Mouse (Mus musculus): ENCODE results near the gene Uhrf1. TPM values are rescaled to one million over a fixed set of nuclear protein-coding genes. Genes with fewer than 3 reads are reported as not detected.

The Uhrf1 gene
- polyA plus RNA-seq, 1 experiment from 2014 or later = 54.3 TPM

DNA sequence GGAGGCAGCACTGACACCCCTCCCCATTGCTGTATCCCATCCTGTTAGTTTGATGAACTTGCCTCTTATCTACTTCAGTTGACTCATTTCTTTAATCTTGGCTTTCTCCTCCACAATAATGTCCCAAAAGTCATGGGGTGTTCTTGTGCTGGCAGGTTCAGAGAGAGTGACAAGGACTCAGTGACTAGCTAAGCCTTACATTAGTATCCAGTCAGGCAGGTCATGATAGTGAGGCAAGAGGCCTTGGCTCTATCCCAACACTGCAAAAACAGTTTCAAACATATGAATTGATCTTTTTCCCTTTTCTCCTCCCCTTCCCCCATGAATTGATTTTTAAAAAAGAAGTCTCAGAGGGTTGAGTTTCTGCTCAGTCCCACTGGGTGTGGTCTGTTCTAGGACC is 26.1 kb downstream of the Uhrf1 start:
- Histone ChIP-seq H3K4me3 (replicated peaks; ENCODE audit: low read depth, low read length) (no peak overlapping the region), H3K4me1 (replicated peaks; ENCODE audit: insufficient read depth, low read length) (peaks cover 16% of the 10 kb centered on the region), H3K9ac (ENCODE audit: low read depth, low read length) (no peak overlapping the region), H3K27ac (no peak overlapping the region), H3K27me3 (ENCODE audit: insufficient read depth, low read length) (no peaks in the 10 kb centered on the region), H3K9me3 (replicated peaks; ENCODE audit: low read length) (no peaks in the 10 kb centered on the region), H3K4me2 (ENCODE audit: low read length) (no peak overlapping the region), H3K36me3 (ENCODE audit: insufficient read depth, low read length) (no peaks in the 10 kb centered on the region)
- DNase-seq (ENCODE audit: low spot score) = no peak
- TF ChIP-seq CTCF (IDR thresholded peaks at IDR 0.05; ENCODE audit: low read depth) = no peak
- ATAC-seq (replicated peaks; ENCODE audit: low FRiP score, low read depth) = no peak

DNA sequence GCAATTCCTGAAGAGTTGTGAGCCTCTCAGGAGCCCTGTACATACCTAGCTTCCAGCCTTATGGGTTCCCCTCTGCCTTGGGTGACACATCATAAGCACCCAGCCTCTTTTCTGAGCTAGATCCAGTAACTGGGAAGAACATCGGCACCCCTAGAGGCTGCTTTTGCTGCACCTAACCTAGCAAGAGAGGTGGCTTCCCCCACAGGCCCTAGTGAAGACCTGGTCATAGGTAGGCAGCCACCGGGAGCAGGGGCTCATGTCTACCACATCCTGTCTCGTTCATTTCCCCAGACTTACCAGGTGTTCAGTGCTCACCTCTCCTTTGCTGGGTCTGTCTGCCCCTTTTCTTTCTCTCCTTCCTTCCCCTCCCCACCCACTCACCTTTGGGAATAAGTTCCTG is 27.2 kb downstream of the Uhrf1 start:
- no peak overlapping the region for H3K4me3 ChIP-seq (replicated peaks; ENCODE audit: low read depth, low read length)
- no peak overlapping the region for H3K27ac ChIP-seq
- H3K4me2 ChIP-seq (ENCODE audit: low read length) = no peak overlapping the region
- H3K27me3 ChIP-seq (ENCODE audit: insufficient read depth, low read length) = no peaks in the 10 kb centered on the region
- no peak overlapping the region for H3K9ac ChIP-seq (ENCODE audit: low read depth, low read length)
- DNase-seq (ENCODE audit: low spot score) (no peak), ATAC-seq (replicated peaks; ENCODE audit: low FRiP score, low read depth) (no peak)
- H3K36me3 ChIP-seq (ENCODE audit: insufficient read depth, low read length) = no peaks in the 10 kb centered on the region
- H3K4me1 ChIP-seq (replicated peaks; ENCODE audit: insufficient read depth, low read length) = peaks cover 16% of the 10 kb centered on the region
- no peaks in the 10 kb centered on the region for H3K9me3 ChIP-seq (replicated peaks; ENCODE audit: low read length)
- TF ChIP-seq CTCF (IDR thresholded peaks at IDR 0.05; ENCODE audit: low read depth) = peak; percentile 17; the same call in 1 of the 2 replicates
- 57% methylated on average over 3 of the region's 3 CpGs for WGBS

DNA sequence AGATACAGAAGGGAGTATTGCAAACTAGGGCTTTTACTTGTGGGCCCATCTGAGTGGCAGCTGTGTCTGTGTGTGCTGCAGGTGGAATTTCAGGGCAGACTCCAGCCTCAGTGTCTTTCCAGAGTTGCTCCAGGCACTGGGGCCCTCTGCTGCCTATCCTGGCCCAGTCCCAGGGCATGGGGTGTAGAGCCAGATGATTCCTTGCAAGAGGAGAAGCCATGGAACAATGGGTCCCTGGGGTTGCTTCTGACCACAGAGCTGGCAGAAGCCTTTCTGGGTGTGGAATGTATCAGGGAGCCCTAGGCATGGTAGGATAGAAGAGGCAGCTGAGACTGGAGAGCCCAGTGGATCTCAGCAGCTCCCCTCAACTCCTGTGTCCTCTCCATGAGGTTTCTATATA is 28.1 kb downstream of the Uhrf1 start:
- no peak overlapping the region for H3K4me2 ChIP-seq (ENCODE audit: low read length)
- H3K36me3 ChIP-seq (ENCODE audit: insufficient read depth, low read length) = no peaks in the 10 kb centered on the region
- no peak for ATAC-seq (replicated peaks; ENCODE audit: low FRiP score, low read depth)
- H3K9ac ChIP-seq (ENCODE audit: low read depth, low read length) = no peak overlapping the region
- no peaks in the 10 kb centered on the region for H3K27me3 ChIP-seq (ENCODE audit: insufficient read depth, low read length)
- H3K4me3 ChIP-seq (replicated peaks; ENCODE audit: low read depth, low read length) = no peak overlapping the region
- no peak for DNase-seq (ENCODE audit: low spot score)
- H3K4me1 ChIP-seq (replicated peaks; ENCODE audit: insufficient read depth, low read length) = peaks cover 16% of the 10 kb centered on the region
- no peak for TF ChIP-seq CTCF (IDR thresholded peaks at IDR 0.05; ENCODE audit: low read depth)
- no peaks in the 10 kb centered on the region for H3K9me3 ChIP-seq (replicated peaks; ENCODE audit: low read length)
- no peak overlapping the region for H3K27ac ChIP-seq

DNA sequence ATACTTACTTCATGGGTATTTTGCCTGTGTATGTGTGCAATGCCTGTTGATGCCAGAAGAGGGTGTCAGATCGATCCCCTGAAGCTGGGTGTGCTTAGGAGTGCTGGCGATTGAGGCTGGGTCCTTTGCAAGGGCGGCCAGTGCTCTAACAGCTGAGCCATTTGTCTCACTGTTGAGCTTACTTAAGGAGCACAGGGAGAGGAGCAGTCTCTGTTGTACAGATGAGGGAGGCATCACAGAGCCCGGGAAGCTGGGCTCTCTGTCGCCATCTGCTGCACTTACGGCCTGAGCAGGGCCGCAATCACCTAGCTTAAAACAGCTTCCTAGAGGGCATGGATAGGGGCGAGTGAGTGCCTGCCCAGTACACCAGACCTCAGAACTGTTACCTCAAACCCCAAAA is 29.9 kb downstream of the Uhrf1 start:
- Histone ChIP-seq H3K36me3 (ENCODE audit: insufficient read depth, low read length) (no peaks in the 10 kb centered on the region), H3K9ac (ENCODE audit: low read depth, low read length) (no peak overlapping the region), H3K27ac (no peak overlapping the region), H3K9me3 (replicated peaks; ENCODE audit: low read length) (no peaks in the 10 kb centered on the region), H3K4me2 (ENCODE audit: low read length) (no peak overlapping the region), H3K27me3 (ENCODE audit: insufficient read depth, low read length) (no peaks in the 10 kb centered on the region), H3K4me3 (replicated peaks; ENCODE audit: low read depth, low read length) (no peak overlapping the region), H3K4me1 (replicated peaks; ENCODE audit: insufficient read depth, low read length) (peaks cover 5% of the 10 kb centered on the region)
- ATAC-seq (replicated peaks; ENCODE audit: low FRiP score, low read depth) = no peak
- DNase-seq (ENCODE audit: low spot score) = peak; percentile 9
- peak; percentile 58 for TF ChIP-seq CTCF (IDR thresholded peaks at IDR 0.05; ENCODE audit: low read depth)
- 36% methylated on average over 8 of the region's 8 CpGs for WGBS

DNA sequence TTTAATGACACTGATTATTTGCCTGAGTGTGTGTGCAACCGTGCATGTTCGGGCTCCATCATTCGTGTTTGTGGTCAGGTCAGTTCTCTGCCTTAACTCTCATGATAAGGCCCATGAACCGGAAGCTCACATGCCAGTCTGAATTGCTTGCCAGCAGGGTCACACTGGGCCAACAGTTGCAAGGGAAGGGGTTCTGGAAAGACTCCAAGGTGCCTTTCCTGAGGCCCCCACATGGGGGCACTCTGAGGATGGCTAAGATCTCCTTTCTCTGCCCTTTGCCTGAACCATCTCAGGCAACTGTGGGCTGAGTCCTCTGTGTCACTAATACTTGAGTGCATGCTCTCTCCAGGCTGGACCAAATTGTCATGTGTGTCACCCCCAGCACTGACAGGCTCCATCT is 34.1 kb downstream of the Uhrf1 start:
- Histone ChIP-seq H3K9me3 (replicated peaks; ENCODE audit: low read length) (no peaks in the 10 kb centered on the region), H3K27me3 (ENCODE audit: insufficient read depth, low read length) (no peaks in the 10 kb centered on the region), H3K36me3 (ENCODE audit: insufficient read depth, low read length) (no peaks in the 10 kb centered on the region), H3K4me2 (ENCODE audit: low read length) (no peak overlapping the region), H3K27ac (no peak overlapping the region), H3K4me1 (replicated peaks; ENCODE audit: insufficient read depth, low read length) (no peaks in the 10 kb centered on the region; the same call in none of the 2 replicates), H3K4me3 (replicated peaks; ENCODE audit: low read depth, low read length) (no peak overlapping the region), H3K9ac (ENCODE audit: low read depth, low read length) (no peak overlapping the region)
- DNase-seq (ENCODE audit: low spot score) (peak; percentile 66), ATAC-seq (replicated peaks; ENCODE audit: low FRiP score, low read depth) (peak; percentile 13; the same call in 1 of the 2 replicates)
- 19% methylated on average over 4 of the region's 4 CpGs for WGBS
- TF ChIP-seq CTCF (IDR thresholded peaks at IDR 0.05; ENCODE audit: low read depth) = peak; percentile 69

DNA sequence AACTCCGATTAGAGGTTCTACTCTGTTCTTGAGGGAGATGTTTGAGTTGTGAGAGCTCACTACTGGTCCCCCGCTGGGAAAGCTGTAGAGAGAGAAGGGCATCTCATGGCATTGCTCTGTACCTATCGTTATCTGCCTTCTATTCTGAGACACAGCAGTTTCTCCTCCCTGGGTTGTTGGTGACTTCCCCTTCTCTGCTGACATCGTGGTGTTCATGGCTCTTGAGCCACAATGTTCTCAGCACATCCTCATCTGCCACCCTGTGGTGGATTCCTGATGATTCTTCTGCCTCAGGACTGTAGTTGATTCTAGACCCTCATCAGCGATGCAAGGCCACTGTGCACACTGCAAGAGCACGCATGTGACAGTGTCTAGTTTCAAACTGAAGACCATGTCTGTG is 34.7 kb downstream of the Uhrf1 start:
- H3K27me3 ChIP-seq (ENCODE audit: insufficient read depth, low read length) = no peaks in the 10 kb centered on the region
- no peak for TF ChIP-seq CTCF (IDR thresholded peaks at IDR 0.05; ENCODE audit: low read depth)
- H3K4me3 ChIP-seq (replicated peaks; ENCODE audit: low read depth, low read length) = no peak overlapping the region
- no peak overlapping the region for H3K27ac ChIP-seq
- H3K9ac ChIP-seq (ENCODE audit: low read depth, low read length) = no peak overlapping the region
- H3K4me2 ChIP-seq (ENCODE audit: low read length) = no peak overlapping the region
- H3K9me3 ChIP-seq (replicated peaks; ENCODE audit: low read length) = no peaks in the 10 kb centered on the region
- DNase-seq (ENCODE audit: low spot score) = no peak
- no peaks in the 10 kb centered on the region for H3K36me3 ChIP-seq (ENCODE audit: insufficient read depth, low read length)
- 92% methylated on average over 6 of the region's 6 CpGs for WGBS
- no peaks in the 10 kb centered on the region; the same call in none of the 2 replicates for H3K4me1 ChIP-seq (replicated peaks; ENCODE audit: insufficient read depth, low read length)
- no peak for ATAC-seq (replicated peaks; ENCODE audit: low FRiP score, low read depth)

DNA sequence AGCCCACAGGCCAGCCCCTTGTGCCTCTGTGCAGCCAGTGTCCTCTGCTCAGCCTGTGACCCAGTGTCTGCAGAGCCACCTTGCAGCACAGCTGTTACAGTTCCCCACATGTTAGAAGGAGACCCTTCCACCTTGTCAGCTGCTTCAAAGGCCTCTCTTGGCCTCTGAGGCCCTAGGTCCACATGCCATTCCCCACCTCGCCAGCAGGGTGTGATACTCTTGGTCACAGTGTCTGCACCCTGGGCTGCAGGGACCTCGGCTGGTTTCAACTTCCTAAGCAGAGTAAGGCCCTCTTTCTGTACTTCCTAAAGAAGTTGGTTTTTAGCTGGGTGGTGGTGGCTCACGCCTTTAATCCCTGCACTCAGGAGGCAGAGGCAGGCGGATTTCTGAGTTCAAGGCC is 35.8 kb downstream of the Uhrf1 start:
- no peak overlapping the region for H3K4me2 ChIP-seq (ENCODE audit: low read length)
- peak; percentile 61 for TF ChIP-seq CTCF (IDR thresholded peaks at IDR 0.05; ENCODE audit: low read depth)
- no peak overlapping the region for H3K9ac ChIP-seq (ENCODE audit: low read depth, low read length)
- no peak overlapping the region for H3K27ac ChIP-seq
- no peaks in the 10 kb centered on the region for H3K9me3 ChIP-seq (replicated peaks; ENCODE audit: low read length)
- no peak overlapping the region for H3K4me3 ChIP-seq (replicated peaks; ENCODE audit: low read depth, low read length)
- DNase-seq (ENCODE audit: low spot score) = peak; percentile 24
- peak; percentile 38; the same call in 1 of the 2 replicates for ATAC-seq (replicated peaks; ENCODE audit: low FRiP score, low read depth)
- H3K27me3 ChIP-seq (ENCODE audit: insufficient read depth, low read length) = no peaks in the 10 kb centered on the region
- WGBS = 59% methylated on average over 4 of the region's 4 CpGs
- H3K36me3 ChIP-seq (ENCODE audit: insufficient read depth, low read length) = no peaks in the 10 kb centered on the region
- no peaks in the 10 kb centered on the region; the same call in none of the 2 replicates for H3K4me1 ChIP-seq (replicated peaks; ENCODE audit: insufficient read depth, low read length)

All from kidney, postnatal 0 days (tissue).